Mouse (Mus musculus): ENCODE measurements around the gene Tmpo. TPM values are rescaled to one million over a fixed set of nuclear protein-coding genes. Genes with fewer than 3 reads are reported as not detected.
A peak's percentile ranks its signal among the peaks of the same experiment; 100 is the strongest.

Gene Tmpo
- polyA plus RNA-seq, 1 experiment, result 17.4 TPM

- no peaks in the 10 kb centered on the region for H3K36me3 ChIP-seq (ENCODE audit: control insufficient read depth, insufficient read depth, low read length)
- peaks cover 2% of the 10 kb centered on the region for H3K4me1 ChIP-seq (ENCODE audit: control insufficient read depth, insufficient read depth, low read length)
- no peaks in the 10 kb centered on the region for H3K27me3 ChIP-seq (ENCODE audit: control insufficient read depth, insufficient read depth, low read length)
- H3K4me3 ChIP-seq (ENCODE audit: control insufficient read depth, low read depth, low read length), result peak overlapping the region; percentile 37; the same call in 1 of the 2 replicates
- TF ChIP-seq CTCF (IDR thresholded peaks at IDR 0.05; ENCODE audit: control insufficient read depth, insufficient read depth, insufficient replicate concordance, low read depth, low read length) (no peak), POLR2A (IDR thresholded peaks at IDR 0.05; ENCODE audit: control insufficient read depth, low read depth, low read length) (no peak)
- no peak overlapping the region for H3K27ac ChIP-seq (ENCODE audit: control insufficient read depth, insufficient read depth, low read depth, low read length)
These were observed 1.3 kb downstream of the Tmpo start for GRCm38 (mm10) chr10:91179834-91180233.

GRCm38 (mm10) chr10:91177201-91177600 lies 3.9 kb downstream of the Tmpo start:
- Histone ChIP-seq H3K36me3 (ENCODE audit: control insufficient read depth, insufficient read depth, low read length) (no peaks in the 10 kb centered on the region), H3K4me1 (ENCODE audit: control insufficient read depth, insufficient read depth, low read length) (no peaks in the 10 kb centered on the region; the same call in 1 of the 2 replicates), H3K4me3 (ENCODE audit: control insufficient read depth, low read depth, low read length) (no peak overlapping the region), H3K27ac (ENCODE audit: control insufficient read depth, insufficient read depth, low read depth, low read length) (no peak overlapping the region), H3K27me3 (ENCODE audit: control insufficient read depth, insufficient read depth, low read length) (no peaks in the 10 kb centered on the region)
- TF ChIP-seq CTCF (IDR thresholded peaks at IDR 0.05; ENCODE audit: control insufficient read depth, insufficient read depth, insufficient replicate concordance, low read depth, low read length) (no peak), POLR2A (IDR thresholded peaks at IDR 0.05; ENCODE audit: control insufficient read depth, low read depth, low read length) (no peak)

- Histone ChIP-seq H3K4me1 (ENCODE audit: control insufficient read depth, insufficient read depth, low read length) (no peaks in the 10 kb centered on the region; the same call in 1 of the 2 replicates), H3K27ac (ENCODE audit: control insufficient read depth, insufficient read depth, low read depth, low read length) (peak overlapping the region; percentile 99), H3K36me3 (ENCODE audit: control insufficient read depth, insufficient read depth, low read length) (no peaks in the 10 kb centered on the region), H3K4me3 (ENCODE audit: control insufficient read depth, low read depth, low read length) (peak overlapping the region; percentile 5; the same call in 1 of the 2 replicates), H3K27me3 (ENCODE audit: control insufficient read depth, insufficient read depth, low read length) (no peaks in the 10 kb centered on the region)
- TF ChIP-seq POLR2A (IDR thresholded peaks at IDR 0.05; ENCODE audit: control insufficient read depth, low read depth, low read length) (no peak), CTCF (IDR thresholded peaks at IDR 0.05; ENCODE audit: control insufficient read depth, insufficient read depth, insufficient replicate concordance, low read depth, low read length) (no peak)
These were observed 8.6 kb downstream of the Tmpo start for GRCm38 (mm10) chr10:91172329-91173100.

- TF ChIP-seq POLR2A (IDR thresholded peaks at IDR 0.05; ENCODE audit: control insufficient read depth, low read depth, low read length) (peak; percentile 89), CTCF (IDR thresholded peaks at IDR 0.05; ENCODE audit: control insufficient read depth, insufficient read depth, insufficient replicate concordance, low read depth, low read length) (no peak)
- Histone ChIP-seq H3K36me3 (ENCODE audit: control insufficient read depth, insufficient read depth, low read length) (no peaks in the 10 kb centered on the region), H3K4me3 (ENCODE audit: control insufficient read depth, low read depth, low read length) (peak overlapping the region; percentile 99), H3K27ac (ENCODE audit: control insufficient read depth, insufficient read depth, low read depth, low read length) (peak overlapping the region; percentile 99), H3K27me3 (ENCODE audit: control insufficient read depth, insufficient read depth, low read length) (no peaks in the 10 kb centered on the region), H3K4me1 (ENCODE audit: control insufficient read depth, insufficient read depth, low read length) (no peaks in the 10 kb centered on the region; the same call in 1 of the 2 replicates)
These were observed 9.4 kb downstream of the Tmpo start for GRCm38 (mm10) chr10:91171455-91172328.

GRCm38 (mm10) chr10:91171041-91171440 lies 10.1 kb downstream of the Tmpo start:
- Histone ChIP-seq H3K4me3 (ENCODE audit: control insufficient read depth, low read depth, low read length) (peak overlapping the region; percentile 99), H3K36me3 (ENCODE audit: control insufficient read depth, insufficient read depth, low read length) (no peaks in the 10 kb centered on the region), H3K4me1 (ENCODE audit: control insufficient read depth, insufficient read depth, low read length) (no peaks in the 10 kb centered on the region; the same call in 1 of the 2 replicates), H3K27ac (ENCODE audit: control insufficient read depth, insufficient read depth, low read depth, low read length) (peak overlapping the region; percentile 97), H3K27me3 (ENCODE audit: control insufficient read depth, insufficient read depth, low read length) (no peaks in the 10 kb centered on the region)
- TF ChIP-seq CTCF (IDR thresholded peaks at IDR 0.05; ENCODE audit: control insufficient read depth, insufficient read depth, insufficient replicate concordance, low read depth, low read length), result no peak
- TF ChIP-seq POLR2A (IDR thresholded peaks at IDR 0.05; ENCODE audit: control insufficient read depth, low read depth, low read length), result no peak

GRCm38 (mm10) chr10:91170143-91170941 lies 10.8 kb downstream of the Tmpo start:
- H3K36me3 ChIP-seq (ENCODE audit: control insufficient read depth, insufficient read depth, low read length), result no peaks in the 10 kb centered on the region
- H3K4me1 ChIP-seq (ENCODE audit: control insufficient read depth, insufficient read depth, low read length), result no peaks in the 10 kb centered on the region; the same call in 1 of the 2 replicates
- no peaks in the 10 kb centered on the region for H3K27me3 ChIP-seq (ENCODE audit: control insufficient read depth, insufficient read depth, low read length)
- peak; percentile 21; the same call in 1 of the 2 replicates for TF ChIP-seq POLR2A (IDR thresholded peaks at IDR 0.05; ENCODE audit: control insufficient read depth, low read depth, low read length)
- peak; percentile 55; the same call in 1 of the 2 replicates for TF ChIP-seq CTCF (IDR thresholded peaks at IDR 0.05; ENCODE audit: control insufficient read depth, insufficient read depth, insufficient replicate concordance, low read depth, low read length)
- H3K27ac ChIP-seq (ENCODE audit: control insufficient read depth, insufficient read depth, low read depth, low read length), result peak overlapping the region; percentile 97
- H3K4me3 ChIP-seq (ENCODE audit: control insufficient read depth, low read depth, low read length), result peak overlapping the region; percentile 99
